Comparison of ENCODE assay signal across 10 mouse cellular contexts in genomic region chr16:94524691-94525090, GRCm38 (mm10). TPM values are rescaled to one million over a fixed set of nuclear protein-coding genes. Genes with fewer than 3 reads are reported as not detected.
DNase-seq lines count a peak whose midpoint lies in the region; ATAC-seq lines count a peak whose summit lies in the region.
"Had no signal": no experiment of that assay in that cellular context is flagged by ENCODE, and none has a peak within 500 bp of the region (broad histone marks: within the 10 kb centered on the region; RNA-seq: fewer than 3 reads in every experiment).

No protein-coding gene starts in this region.

- H3K27me3 ChIP-seq in hindbrain, embryonic 14.5 days (ENCODE audit: control insufficient read depth, insufficient read depth, low read length), result no peaks in the 10 kb centered on the region
- H3K27me3 ChIP-seq in hindbrain, embryonic 16.5 days (replicated peaks; ENCODE audit: control insufficient read depth, insufficient read depth, low read length), result no peaks in the 10 kb centered on the region
- no peaks in the 10 kb centered on the region for H3K27me3 ChIP-seq in midbrain, embryonic 13.5 days
- no peaks in the 10 kb centered on the region for H3K27me3 ChIP-seq in midbrain, embryonic 14.5 days (ENCODE audit: control insufficient read depth, insufficient read depth, low read length)
- no peaks in the 10 kb centered on the region for H3K27me3 ChIP-seq in stomach, embryonic 16.5 days (ENCODE audit: control insufficient read depth, insufficient read depth, low read length)

- H3K4me2 ChIP-seq in hindbrain, embryonic 14.5 days (replicated peaks), result peak overlapping the region; percentile 59
- H3K4me2 ChIP-seq in hindbrain, embryonic 16.5 days (ENCODE audit: low read length), result no peak overlapping the region
- H3K4me2 ChIP-seq in midbrain, embryonic 13.5 days (replicated peaks), result peak overlapping the region; percentile 78
- H3K4me2 ChIP-seq in midbrain, embryonic 14.5 days (ENCODE audit: low read length), result no peak overlapping the region; the same call in 1 of the 2 replicates
- H3K4me2 ChIP-seq in stomach, embryonic 16.5 days (ENCODE audit: low read depth, low read length), result peak overlapping the region; percentile 68; the same call in 1 of the 2 replicates

- H3K27ac ChIP-seq in hindbrain, embryonic 14.5 days, result no peak overlapping the region
- no peak overlapping the region for H3K27ac ChIP-seq in hindbrain, embryonic 16.5 days (ENCODE audit: low read depth, low read length)
- no peak overlapping the region for H3K27ac ChIP-seq in midbrain, embryonic 13.5 days
- H3K27ac ChIP-seq in midbrain, embryonic 14.5 days (replicated peaks; ENCODE audit: low read depth, low read length), result no peak overlapping the region
- no peak overlapping the region for H3K27ac ChIP-seq in stomach, embryonic 16.5 days (ENCODE audit: low read length)

- peak overlapping the region; percentile 91; the same call in 1 of the 2 replicates for H3K9ac ChIP-seq in hindbrain, embryonic 14.5 days
- H3K9ac ChIP-seq in hindbrain, embryonic 16.5 days (ENCODE audit: low read depth, low read length), result no peak overlapping the region
- H3K9ac ChIP-seq in midbrain, embryonic 13.5 days (replicated peaks), result no peak overlapping the region
- H3K9ac ChIP-seq in midbrain, embryonic 14.5 days (replicated peaks; ENCODE audit: low read length), result no peak overlapping the region
- no peak overlapping the region for H3K9ac ChIP-seq in stomach, embryonic 16.5 days (ENCODE audit: low read length)

- no peak for ATAC-seq in hindbrain, embryonic 14.5 days (ENCODE audit: low FRiP score)
- ATAC-seq in hindbrain, embryonic 16.5 days, result no peak
- ATAC-seq in midbrain, embryonic 13.5 days, result no peak
- no peak for ATAC-seq in midbrain, embryonic 14.5 days (ENCODE audit: low FRiP score, low TSS enrichment)
- ATAC-seq in stomach, embryonic 16.5 days (ENCODE audit: insufficient read depth, low FRiP score), result no peak
- ATAC-seq: lung, postnatal 0 days had no signal

- H3K4me3 ChIP-seq in hindbrain, embryonic 14.5 days (replicated peaks; ENCODE audit: low read length), result no peak overlapping the region
- no peak overlapping the region for H3K4me3 ChIP-seq in hindbrain, embryonic 16.5 days (ENCODE audit: low read length)
- peak overlapping the region; percentile 87; the same call in 1 of the 2 replicates for H3K4me3 ChIP-seq in midbrain, embryonic 13.5 days (replicated peaks)
- no peak overlapping the region for H3K4me3 ChIP-seq in midbrain, embryonic 14.5 days (replicated peaks; ENCODE audit: low read depth, low read length)
- no peak overlapping the region for H3K4me3 ChIP-seq in stomach, embryonic 16.5 days (replicated peaks; ENCODE audit: low read length)

- peaks cover 23% of the 10 kb centered on the region for H3K4me1 ChIP-seq in hindbrain, embryonic 14.5 days (replicated peaks; ENCODE audit: control insufficient read depth, insufficient read depth, low read length)
- peaks cover 16% of the 10 kb centered on the region for H3K4me1 ChIP-seq in hindbrain, embryonic 16.5 days (ENCODE audit: control insufficient read depth, insufficient read depth, low read depth, low read length)
- H3K4me1 ChIP-seq in midbrain, embryonic 13.5 days (replicated peaks), result peaks cover 37% of the 10 kb centered on the region
- H3K4me1 ChIP-seq in midbrain, embryonic 14.5 days (ENCODE audit: control insufficient read depth, insufficient read depth, low read length), result peaks cover 14% of the 10 kb centered on the region
- peaks cover 32% of the 10 kb centered on the region for H3K4me1 ChIP-seq in stomach, embryonic 16.5 days (ENCODE audit: control insufficient read depth, insufficient read depth, low read length)

- 76% methylated on average over 9 of the region's 9 CpGs for WGBS in hindbrain, embryonic 14.5 days
- 77% methylated on average over 9 of the region's 9 CpGs for WGBS in hindbrain, embryonic 16.5 days
- WGBS in midbrain, embryonic 13.5 days, result 82% methylated on average over 9 of the region's 9 CpGs
- 79% methylated on average over 9 of the region's 9 CpGs for WGBS in midbrain, embryonic 14.5 days
- WGBS in stomach, embryonic 16.5 days, result 74% methylated on average over 9 of the region's 9 CpGs

- no peak for DNase-seq in hindbrain, embryonic 14.5 days (ENCODE audit: low spot score)
- no peak for DNase-seq in midbrain, embryonic 14.5 days
- DNase-seq in induced T-regulatory cell, adult 2 months (ENCODE audit: low read depth), result peak; percentile 76
- DNase-seq in urinary bladder, postnatal 4 days (ENCODE audit: low spot score in 2 of 2), result no peak
- DNase-seq: cerebellum, adult 8-10 months; kidney, adult 2 months had no signal

- H3K9me3 ChIP-seq in hindbrain, embryonic 14.5 days (ENCODE audit: control insufficient read depth, low read length), result no peaks in the 10 kb centered on the region
- H3K9me3 ChIP-seq in hindbrain, embryonic 16.5 days (ENCODE audit: control insufficient read depth, low read length), result no peaks in the 10 kb centered on the region
- no peaks in the 10 kb centered on the region for H3K9me3 ChIP-seq in midbrain, embryonic 13.5 days
- no peaks in the 10 kb centered on the region for H3K9me3 ChIP-seq in midbrain, embryonic 14.5 days (ENCODE audit: control insufficient read depth, low read length)
- H3K9me3 ChIP-seq in stomach, embryonic 16.5 days (replicated peaks; ENCODE audit: control insufficient read depth, low read length), result no peaks in the 10 kb centered on the region

- no peaks in the 10 kb centered on the region for H3K36me3 ChIP-seq in hindbrain, embryonic 14.5 days (replicated peaks; ENCODE audit: control insufficient read depth, insufficient read depth)
- no peaks in the 10 kb centered on the region for H3K36me3 ChIP-seq in hindbrain, embryonic 16.5 days (ENCODE audit: control insufficient read depth, insufficient read depth, low read length)
- H3K36me3 ChIP-seq in midbrain, embryonic 13.5 days, result no peaks in the 10 kb centered on the region
- H3K36me3 ChIP-seq in midbrain, embryonic 14.5 days (ENCODE audit: control insufficient read depth, insufficient read depth, low read length), result no peaks in the 10 kb centered on the region
- no peaks in the 10 kb centered on the region for H3K36me3 ChIP-seq in stomach, embryonic 16.5 days (ENCODE audit: control insufficient read depth, insufficient read depth, low read length)

RNA-seq across cellular contexts. Expression of gene Vps26c, which starts 1.9 kb away (rescaled TPM):
- 85.4 and 89.2 TPM in 2 replicates for polyA plus RNA-seq in hindbrain, embryonic 14.5 days (2014; fragmentation: Nextera tagmentation; extraction: Ambion mirVana)
- polyA plus RNA-seq in hindbrain, embryonic 16.5 days (2015; fragmentation: Nextera tagmentation; extraction: Ambion mirVana), result 91.3 and 98.0 TPM in 2 replicates
- polyA plus RNA-seq in midbrain, embryonic 13.5 days (2015; fragmentation: Nextera tagmentation; extraction: Ambion mirVana), result 72.4 and 80.7 TPM in 2 replicates
- polyA plus RNA-seq in midbrain, embryonic 14.5 days (2014; fragmentation: Nextera tagmentation; extraction: Ambion mirVana), result 73.7 and 76.3 TPM in 2 replicates
- polyA plus RNA-seq in stomach, embryonic 16.5 days (2015; fragmentation: Nextera tagmentation; extraction: Ambion mirVana), result 52.7 and 53.3 TPM in 2 replicates

RNA-seq across cellular contexts. Expression of gene Dyrk1a, which starts 45.1 kb away (rescaled TPM):
- polyA plus RNA-seq in hindbrain, embryonic 14.5 days (2014; fragmentation: Nextera tagmentation; extraction: Ambion mirVana), result 12.8 and 14.0 TPM in 2 replicates
- 9.4 and 9.8 TPM in 2 replicates for polyA plus RNA-seq in hindbrain, embryonic 16.5 days (2015; fragmentation: Nextera tagmentation; extraction: Ambion mirVana)
- polyA plus RNA-seq in midbrain, embryonic 13.5 days (2015; fragmentation: Nextera tagmentation; extraction: Ambion mirVana), result 11.7 and 12.7 TPM in 2 replicates
- 16.8 and 20.8 TPM in 2 replicates for polyA plus RNA-seq in midbrain, embryonic 14.5 days (2014; fragmentation: Nextera tagmentation; extraction: Ambion mirVana)
- polyA plus RNA-seq in stomach, embryonic 16.5 days (2015; fragmentation: Nextera tagmentation; extraction: Ambion mirVana), result 7.4 TPM in 2 replicates

Comparison
In these comparisons a context has a peak if more than half of its experiments do, and no peak if none do; other contexts are left out.
1. H3K4me2 ChIP-seq: peak in hindbrain, embryonic 14.5 days (single experiment), midbrain, embryonic 13.5 days (single experiment) and stomach, embryonic 16.5 days (single experiment); none in hindbrain, embryonic 16.5 days (single experiment) and midbrain, embryonic 14.5 days (single experiment).